Mouse (Mus musculus): ENCODE data around the gene Cdkn2d.
"Not testable (repeated sequence)": the region's sequence is repeated elsewhere in the genome, so short reads cannot be mapped to it uniquely, and the experiment has no call there.

The Cdkn2d gene

DNA sequence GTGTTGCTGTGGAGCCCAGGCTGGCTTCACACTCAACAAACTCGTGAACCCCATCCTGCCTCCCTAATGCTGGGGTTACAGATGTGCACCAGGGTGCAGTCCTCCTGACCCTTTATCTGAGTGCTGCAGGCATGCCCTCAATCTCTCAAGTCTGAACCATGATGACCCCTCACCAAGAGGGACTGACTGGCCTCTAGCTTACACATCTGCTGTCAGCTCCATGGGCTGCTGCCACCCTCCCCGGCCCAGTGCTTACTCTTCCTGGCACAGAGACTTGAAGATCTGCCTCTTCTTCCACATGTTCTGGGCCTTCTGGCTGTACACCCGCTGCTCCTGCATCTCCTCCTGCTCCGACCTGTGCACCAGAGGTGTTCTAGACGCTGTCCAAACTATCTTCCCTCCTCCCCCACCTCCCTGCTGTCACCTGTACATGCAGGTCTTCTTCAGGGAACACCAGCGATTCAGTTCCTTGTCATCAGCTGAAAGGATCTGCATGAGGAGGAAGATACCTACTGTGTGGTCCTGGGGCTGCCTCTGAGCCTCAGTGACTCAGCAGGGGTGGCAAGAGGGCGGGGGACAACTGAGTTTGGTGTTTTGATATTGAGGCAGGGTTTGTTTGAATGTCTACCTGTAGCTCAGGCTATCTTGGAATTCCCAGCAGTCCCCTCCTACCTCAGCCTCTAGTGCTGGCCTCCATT lies 16.0 kb downstream of the Cdkn2d start:
- DNase-seq (ENCODE audit: low read depth, low spot score) = no peak

- no peak for DNase-seq (ENCODE audit: low read depth, low spot score)
Measured at GRCm38 (mm10) chr9:21274336-21274735, 16.9 kb downstream of the Cdkn2d start.

- no peak for DNase-seq (ENCODE audit: low read depth, low spot score)
Measured at GRCm38 (mm10) chr9:21273520-21274228, 17.5 kb downstream of the Cdkn2d start.

GRCm38 (mm10) chr9:21273094-21273493 lies 18.1 kb downstream of the Cdkn2d start:
- DNase-seq (ENCODE audit: low read depth, low spot score) = no peak

DNA sequence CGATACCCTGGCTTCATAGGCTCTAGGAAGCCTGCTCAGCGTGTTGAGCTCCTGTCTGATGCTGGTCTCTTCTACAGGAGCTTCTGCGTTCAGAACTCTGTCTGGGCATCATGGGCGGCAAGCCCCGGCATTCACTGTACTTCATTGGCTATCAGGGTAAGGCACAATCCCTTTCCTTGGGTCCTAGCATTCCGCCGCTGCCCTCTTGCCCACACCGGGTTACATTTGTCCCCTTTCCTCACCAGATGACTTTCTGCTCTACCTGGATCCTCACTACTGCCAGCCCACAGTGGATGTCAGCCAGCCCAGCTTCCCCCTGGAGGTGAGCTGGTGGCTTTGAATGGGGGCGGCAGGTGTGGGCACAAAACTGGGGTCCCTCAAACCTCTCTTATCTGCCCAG lies 18.8 kb downstream of the Cdkn2d start:
- no peak for DNase-seq (ENCODE audit: low read depth, low spot score)

GRCm38 (mm10) chr9:21269590-21269989 lies 21.6 kb downstream of the Cdkn2d start:
- DNase-seq (ENCODE audit: low read depth, low spot score) = not testable (repeated sequence)

DNA sequence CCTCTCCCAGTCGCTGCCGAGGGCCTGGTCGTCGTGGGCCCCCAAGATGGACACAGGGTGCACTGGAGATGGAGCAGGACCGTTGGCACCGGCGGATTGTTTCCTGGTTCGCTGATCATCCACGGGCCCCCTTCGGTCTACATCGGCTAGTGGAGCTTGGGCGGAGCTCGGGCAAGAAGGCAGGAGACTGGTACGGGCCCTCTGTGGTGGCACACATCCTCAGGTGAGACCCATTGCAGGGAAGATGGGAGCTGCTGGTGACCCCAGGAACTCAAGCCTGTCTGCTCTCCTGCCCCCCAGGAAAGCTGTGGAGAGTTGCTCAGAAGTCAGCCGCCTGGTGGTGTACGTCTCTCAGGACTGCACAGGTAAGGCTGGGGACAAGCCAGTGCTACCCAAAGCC lies 22.9 kb downstream of the Cdkn2d start:
- DNase-seq (ENCODE audit: low read depth, low spot score) = no peak

DNA sequence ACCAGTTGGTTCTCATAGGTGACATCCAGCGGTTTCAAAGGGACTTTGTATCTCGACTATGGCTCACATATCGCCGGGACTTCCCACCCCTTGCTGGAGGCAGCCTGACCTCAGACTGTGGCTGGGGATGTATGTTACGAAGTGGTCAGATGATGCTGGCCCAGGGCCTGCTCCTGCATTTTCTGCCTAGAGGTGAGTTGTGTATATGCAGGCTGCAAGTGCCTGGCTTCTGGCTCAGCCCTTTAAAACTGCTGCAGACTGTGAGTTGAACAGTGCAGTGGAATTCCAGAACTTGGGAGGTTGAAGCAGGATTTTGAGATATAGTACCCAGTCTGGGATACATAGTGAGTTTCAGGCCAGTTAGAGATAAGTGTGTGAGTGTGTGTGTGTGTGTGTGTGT lies 24.3 kb downstream of the Cdkn2d start:
- DNase-seq (ENCODE audit: low read depth, low spot score) = no peak

- no peak for DNase-seq (ENCODE audit: low read depth, low spot score)
Measured at GRCm38 (mm10) chr9:21265611-21266010, 25.6 kb downstream of the Cdkn2d start.

DNA sequence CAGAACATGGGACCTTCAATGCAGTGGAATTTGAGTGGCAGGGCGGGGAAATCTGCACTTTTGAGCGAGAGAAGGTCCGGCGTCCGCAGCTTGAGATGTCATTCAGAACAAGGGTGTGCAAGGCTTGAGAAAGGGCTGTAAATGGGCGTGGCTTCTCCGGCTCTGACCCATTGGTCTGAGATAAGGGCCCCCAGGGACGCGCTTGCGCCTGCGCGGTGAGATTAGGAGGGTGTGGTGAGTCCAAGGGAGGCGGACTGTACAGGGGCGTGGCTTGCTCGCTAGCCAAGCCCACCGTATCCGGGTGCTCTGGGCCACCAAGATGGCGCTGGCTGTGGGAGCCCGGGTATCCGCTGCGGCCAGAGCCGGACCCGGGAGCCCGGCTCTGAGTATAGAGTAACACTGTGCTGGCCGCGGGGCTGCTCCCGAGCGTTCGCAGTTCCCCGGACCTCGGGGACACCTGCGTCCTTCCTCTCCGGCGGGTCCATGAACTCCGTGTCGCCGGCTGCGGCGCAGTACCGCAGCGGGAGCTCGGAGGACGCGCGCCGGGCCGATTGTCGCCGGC lies 26.1 kb downstream of the Cdkn2d start, which contains the start of gene Atg4d:
Gene Atg4d, plus strand, starts transcription at position 294 of the 562 bp plus-strand sequence.
- DNase-seq (ENCODE audit: low read depth, low spot score) = peak; percentile 99

- no peak for DNase-seq (ENCODE audit: low read depth, low spot score)
Measured at GRCm38 (mm10) chr9:21264272-21264999, 26.8 kb downstream of the Cdkn2d start.

DNA sequence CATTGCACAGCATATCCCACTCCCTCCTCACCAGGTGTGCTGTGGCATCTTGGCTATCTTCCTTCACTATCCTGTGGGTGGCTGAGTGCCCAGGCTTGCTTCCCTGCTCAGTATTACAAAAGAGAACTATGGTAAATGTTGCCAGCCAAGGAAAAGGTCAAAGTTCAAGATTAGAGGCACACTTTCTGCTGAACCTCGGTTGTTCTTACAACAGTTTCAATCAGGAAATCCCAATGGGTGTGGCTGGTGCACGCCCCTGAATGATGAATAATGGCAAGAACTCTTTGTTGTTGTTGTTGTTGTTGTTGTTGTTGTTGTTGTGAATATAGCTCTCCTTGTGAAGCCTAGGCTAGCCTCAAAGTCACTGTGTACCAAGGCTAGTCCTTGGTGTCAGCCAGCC lies 29.4 kb downstream of the Cdkn2d start:
- no peak for DNase-seq (ENCODE audit: low read depth, low spot score)

- DNase-seq (ENCODE audit: low read depth, low spot score) = no peak
Measured at GRCm38 (mm10) chr9:21260491-21261040, 30.6 kb downstream of the Cdkn2d start.

- not testable (repeated sequence) for DNase-seq (ENCODE audit: low read depth, low spot score)
Measured at GRCm38 (mm10) chr9:21256349-21256748, 34.9 kb downstream of the Cdkn2d start.

DNA sequence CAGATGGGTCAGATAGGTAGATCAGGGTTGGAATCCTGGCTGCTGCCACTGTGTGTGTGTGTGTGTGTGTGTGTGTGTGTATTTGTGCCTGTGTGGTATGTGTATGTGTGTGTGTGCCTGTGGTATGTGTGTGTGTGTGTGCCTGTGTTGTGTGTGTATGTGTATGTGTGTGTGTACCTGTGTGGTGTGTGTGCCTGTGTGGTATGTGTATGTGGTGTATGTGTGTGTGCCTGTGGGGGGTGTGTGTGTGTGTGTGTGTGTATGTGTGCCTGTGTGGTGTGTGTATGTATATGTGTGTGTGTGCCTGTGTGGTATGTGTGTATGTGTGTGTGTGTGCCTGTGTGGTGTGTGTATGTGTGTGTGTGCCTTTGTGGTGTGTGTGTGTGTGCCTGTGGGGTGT lies 36.5 kb downstream of the Cdkn2d start:
- DNase-seq (ENCODE audit: low read depth, low spot score) = no peak

- no peak for DNase-seq (ENCODE audit: low read depth, low spot score)
Measured at GRCm38 (mm10) chr9:21251116-21251735, 40.0 kb downstream of the Cdkn2d start.

GRCm38 (mm10) chr9:21250509-21250908 lies 40.7 kb downstream of the Cdkn2d start:
- DNase-seq (ENCODE audit: low read depth, low spot score) = no peak

- no peak for DNase-seq (ENCODE audit: low read depth, low spot score)
Measured at GRCm38 (mm10) chr9:21249629-21250508, 41.3 kb downstream of the Cdkn2d start.

DNA sequence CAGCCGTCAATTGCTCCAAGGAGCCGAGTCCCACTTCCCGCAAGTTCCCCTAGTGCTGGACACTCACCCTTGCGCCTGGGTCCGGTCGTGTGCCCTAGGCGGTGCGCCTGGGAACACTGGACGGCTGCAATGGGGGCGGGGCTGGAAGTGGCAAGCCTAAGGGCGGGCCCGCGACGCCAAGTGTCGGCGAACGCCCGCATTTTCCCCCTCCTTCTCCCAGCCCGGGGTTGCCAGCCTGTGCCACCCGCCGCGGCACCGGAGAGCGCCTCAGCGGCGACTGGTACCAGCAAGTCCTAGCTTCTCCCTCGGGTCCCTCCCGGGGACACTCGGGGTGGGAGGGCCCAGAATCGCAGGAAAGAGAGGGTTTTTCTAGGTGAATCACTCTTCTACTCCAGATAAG lies 42.9 kb downstream of the Cdkn2d start, which contains the start of gene S1pr5:
Gene S1pr5, minus strand, starts transcription at position 118 of the 400 bp plus-strand sequence.
- DNase-seq (ENCODE audit: low read depth, low spot score) = no peak

GRCm38 (mm10) chr9:21246342-21246741 lies 44.9 kb downstream of the Cdkn2d start:
- DNase-seq (ENCODE audit: low read depth, low spot score) = no peak

All from embryo, embryonic 11.5 days (tissue).